Mouse (Mus musculus): ENCODE results near the gene Gm10322.
A peak's percentile ranks its signal among the peaks of the same experiment; 100 is the strongest.

Gene Gm10322

DNA sequence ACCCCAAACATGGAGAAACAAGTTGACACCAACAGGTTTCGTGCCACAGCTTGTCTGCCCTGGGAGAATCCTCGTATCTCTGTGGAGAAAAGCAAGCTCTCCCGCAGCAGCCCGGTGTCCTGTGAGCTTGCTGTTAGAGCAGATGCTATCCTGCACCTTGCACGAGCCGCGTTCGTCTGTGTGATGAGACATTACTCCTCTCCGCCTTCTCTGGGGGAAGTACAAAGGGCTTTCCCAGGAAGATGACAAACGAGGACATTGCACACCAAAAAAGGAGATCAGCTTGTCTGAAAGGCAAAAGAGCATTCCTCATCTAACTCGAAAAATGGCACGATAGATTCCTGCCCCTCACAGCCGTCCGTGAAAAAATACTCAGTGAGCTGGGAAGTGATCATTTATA is 13.0 kb upstream of the Gm10322 start:
- DNase-seq = no peak

DNA sequence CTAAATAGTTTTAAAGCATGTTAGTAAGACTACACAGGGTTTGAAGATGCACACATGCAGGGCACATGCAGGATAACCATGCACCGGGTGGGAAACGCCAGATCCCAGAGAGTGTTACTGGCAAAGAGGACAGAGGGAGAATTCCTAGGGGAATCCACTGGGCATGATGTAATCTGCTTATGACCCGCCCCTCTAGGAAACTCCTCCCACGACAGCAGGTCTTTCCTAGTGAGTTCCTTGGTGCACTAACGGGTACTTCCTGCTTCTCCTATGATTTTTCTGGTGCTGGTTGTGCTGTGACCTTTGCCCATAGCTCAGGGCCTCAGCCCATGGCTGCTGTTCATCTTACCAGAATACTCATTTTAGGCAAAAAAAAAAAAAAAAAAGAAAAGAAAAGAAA is 12.0 kb upstream of the Gm10322 start:
- peak; percentile 36 for DNase-seq

DNA sequence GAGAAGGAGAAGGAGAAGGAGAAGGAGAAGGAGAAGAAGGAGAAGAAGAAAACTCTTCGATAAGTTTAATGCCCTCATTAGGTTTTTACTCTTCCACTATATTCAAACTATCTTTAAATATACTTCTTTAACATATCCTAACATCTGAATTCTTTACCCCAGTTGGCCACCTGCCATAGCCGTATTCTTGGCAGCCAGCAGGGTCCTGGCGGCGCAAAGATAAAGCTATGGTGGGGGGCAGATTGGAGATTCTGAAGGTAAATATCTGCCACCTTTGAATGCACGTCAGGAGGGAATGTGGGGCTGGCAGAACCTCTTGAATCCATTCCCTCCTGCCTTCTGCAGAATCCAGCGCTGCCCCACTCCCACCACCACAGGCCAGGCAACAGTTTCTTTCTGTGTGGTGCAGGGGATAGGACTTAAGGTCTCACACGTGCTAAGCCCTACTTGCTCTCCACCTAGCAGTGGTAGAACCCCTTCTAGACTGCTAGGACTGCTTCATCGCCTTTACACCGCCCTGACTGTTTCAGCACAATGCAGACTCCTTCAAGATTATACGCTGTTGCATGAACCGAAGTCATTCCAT is 10.9 kb upstream of the Gm10322 start:
- peak; percentile 30 for DNase-seq

DNA sequence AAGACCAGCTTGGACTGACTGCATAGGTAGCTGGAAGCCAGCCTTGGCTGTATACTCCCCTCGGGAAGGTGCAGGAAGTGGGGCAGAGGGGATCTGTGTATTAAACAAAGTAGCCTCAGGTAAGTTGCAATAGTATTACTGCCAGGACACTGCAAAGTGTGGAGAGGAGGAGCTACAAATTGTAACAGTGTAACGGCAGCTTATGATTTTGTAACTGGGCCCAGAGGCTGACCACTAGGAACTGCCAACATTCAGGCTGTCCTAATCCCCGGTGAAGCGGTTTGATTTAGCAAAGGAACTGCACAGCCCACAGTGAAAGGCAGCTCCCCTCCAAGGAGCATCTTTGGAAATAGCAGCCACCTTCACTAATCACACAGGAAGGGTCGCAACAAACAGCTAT is 2.6 kb upstream of the Gm10322 start:
- no peak for DNase-seq

DNA sequence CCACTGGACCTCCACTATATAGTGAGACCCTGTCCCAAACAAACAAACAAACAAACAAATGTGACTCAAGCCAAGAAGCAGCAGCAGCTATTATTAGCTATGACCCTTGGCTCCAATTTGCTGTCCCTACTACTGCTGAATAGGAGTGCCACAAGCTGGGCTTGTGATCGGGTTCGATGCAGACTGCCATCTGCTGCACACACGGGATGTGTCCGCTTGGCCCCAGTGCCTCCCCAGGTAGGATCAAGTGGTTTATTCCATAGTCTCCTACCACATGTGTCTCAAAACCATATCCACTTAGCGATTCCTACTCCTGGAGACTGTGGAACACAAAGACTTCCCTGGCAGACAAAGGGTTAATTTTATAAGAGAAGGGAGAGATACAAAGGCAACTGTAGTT is 1.7 kb upstream of the Gm10322 start:
- no peak for DNase-seq

DNA sequence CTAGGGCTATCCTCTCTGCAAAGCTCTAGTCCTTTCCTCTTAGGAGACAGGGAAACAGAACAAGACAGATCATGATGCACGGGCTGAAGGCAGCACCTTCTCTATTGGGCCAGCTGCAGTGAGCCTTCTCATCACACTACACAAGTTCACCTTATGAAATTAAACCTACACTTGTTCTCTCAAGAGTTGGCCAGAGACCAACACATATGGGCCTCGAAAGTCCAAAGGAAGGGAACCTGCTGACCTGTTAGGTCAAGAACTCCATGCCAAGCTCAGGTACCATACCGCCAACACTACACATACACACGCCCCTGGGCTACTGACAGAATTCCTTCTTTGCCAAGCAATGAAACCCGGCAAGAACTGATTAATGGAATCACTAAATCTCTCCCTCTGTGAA is 452 bp upstream of the Gm10322 start:
- no peak for DNase-seq

DNA sequence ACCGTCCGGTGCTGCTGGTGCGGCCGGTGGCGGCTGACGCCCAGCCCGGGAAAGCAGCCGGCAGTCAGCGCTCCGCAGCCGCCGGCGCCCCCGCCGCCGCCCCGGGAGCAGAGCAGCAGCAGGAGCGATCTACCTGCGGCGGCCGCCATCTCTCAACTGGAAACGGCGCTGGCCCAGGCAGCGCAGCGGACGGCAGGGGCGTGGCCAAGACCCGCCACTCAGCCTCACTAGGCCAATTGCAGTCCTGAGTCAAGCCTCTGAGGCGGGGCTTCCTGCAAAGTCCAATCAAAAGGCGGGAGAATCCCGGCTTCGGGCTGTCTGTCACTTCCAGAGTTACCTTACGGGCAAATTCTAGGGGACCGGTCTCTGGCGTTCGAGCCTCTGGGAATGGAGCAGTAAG is 659 bp downstream of the Gm10322 start, which contains the start of gene Mcu:
Gene Mcu (minus strand): TSS at position 171 of the 400 bp plus-strand sequence.
- DNase-seq = peak; percentile 98

DNA sequence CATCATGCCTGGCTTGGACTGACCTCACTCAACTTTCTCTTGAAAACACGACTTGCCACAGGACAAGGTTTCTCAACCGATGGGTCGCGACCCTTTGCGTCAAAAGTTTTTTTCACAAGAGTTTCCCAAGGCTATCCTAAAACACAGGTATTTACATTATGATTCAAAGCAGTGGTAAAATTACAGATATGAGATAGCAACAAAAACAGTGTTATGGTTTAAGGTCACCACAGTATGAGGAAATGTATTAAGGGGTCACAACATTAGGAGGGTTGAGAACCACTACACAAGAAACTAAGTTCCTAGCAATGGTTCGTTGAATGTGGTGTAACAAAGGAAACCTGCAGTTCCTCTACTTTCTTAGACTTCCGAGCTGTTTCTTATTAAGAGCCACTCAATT is 1.9 kb downstream of the Gm10322 start:
- DNase-seq = no peak

DNA sequence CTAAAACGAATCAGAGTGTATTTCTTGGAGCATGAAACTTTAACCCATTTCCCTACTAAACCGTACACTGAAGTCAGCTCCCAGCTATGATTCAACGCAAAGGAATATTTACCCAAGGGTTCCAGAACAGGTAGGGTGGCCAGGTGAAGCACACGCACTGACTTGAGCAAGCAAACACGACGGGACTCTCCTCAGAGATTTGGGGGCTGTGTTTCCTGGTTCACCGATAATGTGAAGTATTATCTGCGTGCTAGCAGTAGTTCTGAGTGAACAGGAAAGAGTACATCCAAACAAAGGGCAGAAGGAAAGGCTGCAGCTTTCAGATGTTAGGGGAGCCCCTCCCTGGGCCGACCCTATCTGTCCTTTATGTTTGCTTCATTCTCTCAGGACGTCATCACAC is 5.5 kb downstream of the Gm10322 start:
- no peak for DNase-seq

DNA sequence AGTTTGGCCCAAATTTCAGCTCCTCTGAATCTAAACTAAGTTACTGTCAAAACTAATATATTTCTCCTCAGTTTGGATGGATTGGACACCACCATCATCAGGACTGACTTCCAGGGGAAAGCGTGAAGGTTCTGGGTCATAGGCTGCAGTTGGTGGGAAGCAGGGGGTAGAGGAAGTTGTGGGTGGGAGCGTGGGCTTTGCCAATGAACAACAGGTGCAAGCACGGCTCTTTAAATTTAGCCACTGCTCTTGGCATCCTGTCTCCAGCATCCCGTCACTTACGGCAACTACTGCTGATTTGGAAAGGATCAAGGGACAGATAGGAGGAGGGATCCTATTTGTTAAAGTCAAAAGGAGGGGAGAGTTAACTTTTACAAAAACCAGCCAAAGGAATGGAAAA is 7.6 kb downstream of the Gm10322 start:
- no peak for DNase-seq

DNA sequence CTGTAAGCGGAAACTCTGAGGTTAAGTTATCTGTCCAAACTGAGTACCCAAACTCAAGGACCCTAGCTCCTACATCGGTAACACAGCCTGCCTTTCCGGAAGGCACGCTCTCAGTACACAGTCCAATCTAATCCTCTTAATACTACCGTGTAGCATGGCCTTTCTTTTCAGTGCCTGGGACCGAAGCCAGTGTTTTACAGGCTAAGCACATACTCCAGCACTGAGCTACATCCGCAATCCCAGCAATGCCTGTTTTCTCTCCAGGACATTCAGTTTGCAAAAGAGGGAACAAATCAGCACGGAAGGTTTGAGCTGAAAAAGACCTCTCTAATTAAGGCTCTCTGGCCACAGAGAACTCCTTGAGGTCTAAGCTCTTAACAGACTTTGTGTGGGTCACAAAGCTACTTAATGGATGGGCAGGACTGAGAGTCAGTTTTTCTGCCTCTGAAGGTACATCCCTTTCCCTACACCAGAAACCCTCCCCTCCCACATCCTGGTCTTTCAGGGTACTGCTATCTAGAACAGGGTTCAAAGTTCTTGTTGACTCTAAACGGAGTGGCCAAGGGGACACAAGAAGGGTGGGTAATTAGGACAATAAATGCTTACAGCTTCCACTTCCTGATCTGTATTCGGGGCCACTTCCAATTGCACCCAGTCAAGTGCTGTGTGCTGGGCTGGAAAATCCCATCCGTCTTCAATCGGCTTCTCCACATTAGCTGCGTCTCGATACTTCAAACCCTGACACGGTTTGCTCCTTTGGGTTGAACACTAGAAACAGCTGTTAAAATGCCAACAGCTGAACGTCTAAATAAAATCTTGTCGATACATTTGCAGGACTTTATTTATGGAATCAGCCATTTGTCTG is 13.0 kb downstream of the Gm10322 start:
- DNase-seq = no peak

DNA sequence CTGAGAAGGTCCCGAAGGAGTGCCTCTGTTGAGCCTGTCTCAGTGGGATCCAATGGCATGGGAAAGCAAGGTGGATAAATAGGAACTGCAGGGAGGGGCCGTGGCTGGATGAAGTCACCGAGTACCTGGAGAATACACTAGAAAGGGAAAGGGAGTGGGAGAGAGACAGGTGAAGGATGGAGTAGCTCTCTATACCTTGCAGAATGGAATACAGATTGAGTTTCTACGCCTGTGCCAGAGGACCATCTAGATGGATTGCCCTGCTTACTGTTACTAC is 13.6 kb downstream of the Gm10322 start:
- no peak for DNase-seq

DNA sequence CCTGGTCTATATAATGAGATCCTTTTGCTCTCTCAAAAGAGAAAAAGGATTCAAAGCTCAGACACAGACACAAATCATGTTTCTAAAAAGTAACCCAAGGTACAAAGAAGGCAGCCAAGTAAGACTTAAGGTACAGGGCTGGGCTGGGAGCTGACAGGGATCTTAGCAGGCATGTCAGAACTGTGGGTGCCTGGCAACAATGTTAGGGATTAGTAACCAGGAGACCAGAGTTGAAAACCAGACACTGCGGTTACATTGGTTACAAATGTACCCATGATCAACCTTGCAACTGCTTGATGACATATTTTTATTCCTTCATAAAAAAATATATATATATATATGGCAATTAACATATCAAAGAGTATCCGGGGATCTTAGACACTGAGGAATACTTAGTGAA is 20.2 kb downstream of the Gm10322 start:
- no peak for DNase-seq

DNA sequence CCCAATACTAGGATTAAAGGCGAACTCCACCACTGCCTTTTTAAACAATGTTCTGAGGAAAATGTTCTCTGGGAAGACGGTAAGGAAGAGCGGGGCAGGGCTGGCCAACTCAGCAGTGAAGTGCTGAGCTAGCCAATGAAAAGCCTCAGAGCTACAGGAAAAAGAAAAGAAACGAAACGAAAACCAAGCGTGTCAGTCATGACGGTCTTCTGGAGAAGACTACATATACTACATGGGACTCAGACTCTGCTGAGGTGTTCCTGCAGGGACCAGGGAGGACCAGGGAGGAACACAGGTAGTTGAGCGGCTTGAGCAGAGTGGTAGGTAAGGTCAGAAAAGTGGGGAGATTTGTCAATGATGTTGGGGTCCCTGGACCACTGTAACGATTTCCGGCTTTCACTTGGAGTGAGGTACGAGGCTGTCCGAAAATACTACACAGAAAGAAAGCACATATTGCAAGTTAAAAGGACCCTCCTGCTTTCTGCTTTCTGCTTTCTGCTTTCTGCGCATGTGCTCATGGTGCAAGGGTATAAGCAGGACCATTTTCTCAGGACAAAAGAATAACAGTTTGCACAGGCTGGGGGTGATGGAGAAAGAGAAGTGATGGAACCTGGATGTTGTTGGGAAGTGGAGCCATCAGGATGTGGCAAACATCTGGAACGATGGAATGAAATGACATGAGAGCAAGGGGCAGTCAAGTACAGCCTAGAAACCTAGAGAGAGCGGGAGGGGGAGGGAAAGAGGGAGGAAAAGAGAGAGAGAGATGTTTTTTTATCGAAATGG is 21.1 kb downstream of the Gm10322 start:
- no peak for DNase-seq

DNA sequence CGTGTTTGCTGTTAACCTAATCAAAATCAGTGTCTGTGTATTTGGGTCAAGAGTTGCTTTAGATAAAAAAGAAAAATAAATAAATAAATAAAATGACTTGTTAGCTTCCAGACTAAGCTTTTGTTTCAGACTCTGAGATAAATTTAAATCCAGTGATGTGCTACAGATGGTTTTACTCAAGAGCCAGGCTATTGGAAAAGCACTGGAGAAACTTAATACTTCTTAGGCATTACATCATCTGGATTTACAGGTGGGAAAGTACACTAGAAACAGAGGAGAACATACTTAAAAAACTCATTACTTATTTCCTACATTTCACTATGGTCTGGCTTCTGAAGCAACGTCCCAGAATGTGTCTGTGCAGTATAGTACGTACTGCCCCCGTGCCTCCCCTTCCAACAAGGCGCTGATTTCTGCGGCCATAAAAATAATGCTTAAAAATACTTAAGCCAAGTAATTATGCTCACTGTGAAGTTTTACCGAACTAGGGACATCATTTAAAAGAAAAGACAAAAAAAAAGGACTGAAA is 21.8 kb downstream of the Gm10322 start:
- no peak for DNase-seq

DNA sequence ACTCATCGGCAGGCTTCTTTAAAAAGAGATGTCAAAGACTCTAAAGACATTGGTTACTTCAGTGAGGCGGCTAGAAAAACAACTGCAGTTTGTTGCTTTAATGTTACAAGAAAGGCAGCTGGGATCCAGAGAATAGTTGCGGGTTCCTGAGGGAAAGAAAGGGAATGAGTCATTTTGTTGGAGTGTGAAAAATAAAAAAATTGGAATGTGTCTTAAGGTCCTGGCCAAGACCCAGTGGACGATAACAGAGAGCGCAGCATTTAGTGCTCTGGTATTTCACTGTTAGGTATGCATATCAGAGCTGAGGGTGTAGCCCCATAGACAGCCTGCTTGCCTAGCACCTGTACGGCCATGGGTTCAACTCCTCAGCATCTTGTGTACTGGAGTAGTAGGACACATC is 22.7 kb downstream of the Gm10322 start:
- no peak for DNase-seq

DNA sequence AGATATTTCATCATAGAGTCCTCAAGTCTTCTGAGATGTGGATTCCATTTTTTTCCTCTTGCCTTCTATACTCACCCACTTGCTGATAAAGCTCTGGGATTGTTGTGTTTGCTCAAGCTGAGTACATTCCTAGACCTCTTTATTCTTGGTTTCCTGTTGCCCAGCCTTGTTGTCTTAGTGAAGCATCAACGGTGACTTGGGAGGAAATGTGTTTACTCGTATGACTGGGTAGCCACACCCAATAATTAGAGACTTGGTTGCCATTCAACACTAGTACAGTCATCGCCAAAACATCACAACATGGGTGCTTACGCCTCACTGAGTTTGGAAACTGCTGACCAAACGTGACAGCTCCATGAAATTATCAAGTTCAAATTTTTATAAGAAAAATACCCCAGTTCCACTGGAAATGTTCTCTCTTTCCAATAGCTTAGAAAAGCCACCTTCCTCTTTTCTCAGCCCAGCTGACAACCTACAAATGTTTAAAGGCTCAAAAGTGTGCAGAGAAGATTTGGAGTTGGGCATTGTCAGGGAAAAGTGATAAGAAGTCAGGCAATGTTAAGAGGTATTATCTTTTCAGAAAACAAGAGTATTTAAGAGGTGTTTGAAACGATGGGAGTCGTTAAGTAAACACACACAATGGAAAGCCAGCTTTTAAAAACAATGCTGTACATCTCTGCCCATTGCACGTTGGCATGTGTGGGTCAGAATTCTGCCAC is 27.0 kb downstream of the Gm10322 start:
- no peak for DNase-seq

DNA sequence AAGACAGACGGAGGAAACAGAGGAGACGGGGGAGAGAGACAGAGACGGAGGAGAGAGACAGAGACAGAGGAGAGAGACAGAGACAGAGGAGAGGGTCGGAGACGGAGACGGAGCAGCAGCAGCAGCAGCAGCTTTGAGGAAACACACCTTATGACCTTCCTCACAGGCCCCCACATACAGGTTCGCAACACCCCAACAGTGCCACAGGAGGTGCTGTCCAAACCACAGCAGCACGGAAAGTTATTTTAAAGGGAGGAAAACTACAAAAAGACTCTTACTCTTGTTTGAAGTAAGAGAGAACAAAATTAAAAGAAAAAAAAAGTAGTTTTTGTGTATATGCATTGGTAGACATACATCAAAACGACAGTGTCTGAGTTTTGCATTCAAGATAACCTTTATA is 27.8 kb downstream of the Gm10322 start:
- DNase-seq = no peak

DNA sequence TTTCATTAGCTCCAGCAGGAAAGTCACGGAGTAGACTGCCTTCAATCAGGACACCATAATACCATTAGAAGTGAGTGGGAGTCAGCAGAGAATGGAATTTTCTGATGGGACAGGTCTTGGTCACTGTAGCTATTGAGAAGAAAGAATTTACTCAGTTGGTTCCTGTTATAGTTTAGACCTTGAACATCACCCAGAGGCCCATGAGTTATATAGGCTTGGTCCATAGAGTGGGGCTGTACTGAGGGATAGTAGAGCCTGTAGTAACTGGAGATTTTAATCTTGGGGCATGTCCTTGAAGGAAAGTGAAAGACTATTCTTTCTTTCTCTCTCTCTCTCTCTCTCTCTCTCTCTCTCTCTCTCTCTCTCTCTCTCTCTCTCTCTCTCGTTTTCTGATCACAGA is 28.8 kb downstream of the Gm10322 start:
- DNase-seq = no peak

DNA sequence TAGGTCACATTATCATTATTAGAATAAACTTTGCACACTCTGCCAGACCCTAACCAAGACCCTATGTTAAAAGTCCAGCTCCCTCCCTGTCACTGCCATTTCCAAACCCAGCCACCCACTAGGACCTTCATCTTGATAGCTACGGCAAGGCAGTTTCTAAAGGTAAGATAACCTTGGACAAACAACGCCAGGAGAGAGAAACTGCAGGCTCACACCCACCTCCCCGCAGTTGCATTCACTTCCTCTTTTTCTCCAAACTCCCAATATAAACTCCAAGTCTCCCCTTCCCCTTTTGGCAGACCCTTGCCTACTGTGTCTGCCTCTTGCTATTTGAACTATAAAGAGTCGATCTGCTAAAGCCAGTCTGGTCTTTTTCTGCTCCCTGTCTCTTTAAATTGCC is 29.3 kb downstream of the Gm10322 start:
- no peak for DNase-seq

DNA sequence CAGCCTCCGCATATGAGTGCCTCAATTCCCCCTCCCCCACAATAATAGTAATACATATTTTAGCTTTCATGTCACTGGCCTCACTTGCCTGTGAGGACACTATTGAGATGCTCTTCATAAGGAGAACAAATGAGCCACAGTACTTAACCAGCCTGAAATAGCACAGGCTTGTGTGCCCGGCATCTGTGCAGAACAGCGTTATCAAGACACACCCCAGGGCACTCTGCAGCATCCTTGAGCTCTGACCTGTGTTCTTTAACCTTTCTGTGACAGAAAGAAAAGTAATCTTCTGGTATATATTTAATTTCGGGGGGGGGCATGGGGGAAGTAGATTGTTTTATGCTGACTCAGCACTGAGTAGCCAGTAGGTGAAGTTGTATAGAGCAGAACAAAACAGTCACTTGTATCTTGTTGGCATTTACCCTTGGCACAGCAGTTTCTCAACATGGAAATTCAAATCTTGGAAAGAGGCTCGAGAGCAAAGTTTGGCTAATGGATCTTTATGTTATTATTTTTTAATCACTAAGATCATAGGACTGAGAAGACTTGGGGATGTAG is 31.0 kb downstream of the Gm10322 start:
- DNase-seq = no peak

DNA sequence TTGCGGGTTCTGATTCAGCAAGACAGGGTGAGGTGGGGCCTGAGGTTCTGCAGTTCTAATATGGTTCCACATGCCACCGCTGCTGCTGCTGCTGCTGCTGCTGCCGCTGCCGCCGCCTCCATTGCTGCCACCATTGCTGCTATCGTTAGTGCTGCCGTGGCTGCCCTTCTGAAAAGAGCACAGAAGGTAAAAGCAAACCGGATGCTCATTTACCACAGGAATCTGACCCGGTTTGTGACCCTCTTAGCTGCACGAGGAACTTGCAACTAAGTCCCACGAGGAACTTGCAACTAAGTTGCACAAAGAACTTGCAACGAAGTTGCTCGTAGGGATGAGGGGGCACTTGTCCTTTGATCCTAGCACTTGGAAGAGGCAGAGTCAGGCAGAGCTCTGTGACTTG is 40.9 kb downstream of the Gm10322 start:
- DNase-seq = no peak

DNA sequence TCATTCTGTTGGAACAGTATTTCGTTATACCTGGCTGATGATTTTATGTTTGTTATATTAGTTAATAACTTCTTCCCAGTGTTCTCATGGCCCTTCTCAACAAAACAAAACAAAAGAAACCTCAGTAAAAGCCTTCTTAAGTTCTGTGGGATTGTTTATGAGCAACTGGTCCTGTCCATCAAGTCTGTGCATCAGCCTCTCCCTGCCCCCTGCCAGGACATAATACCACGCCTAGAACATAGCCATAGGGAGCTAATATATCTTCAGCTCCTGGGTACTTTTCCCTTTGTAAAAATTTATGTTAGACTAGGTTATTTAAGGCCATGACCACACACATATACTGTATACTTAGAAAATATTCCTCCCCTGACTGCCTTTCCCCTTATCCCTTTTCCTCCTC is 48.9 kb downstream of the Gm10322 start:
- no peak for DNase-seq

All from kidney, postnatal 14 days (tissue).